ENCODE assay signal across 8 mouse cellular contexts in the genomic region with DNA sequence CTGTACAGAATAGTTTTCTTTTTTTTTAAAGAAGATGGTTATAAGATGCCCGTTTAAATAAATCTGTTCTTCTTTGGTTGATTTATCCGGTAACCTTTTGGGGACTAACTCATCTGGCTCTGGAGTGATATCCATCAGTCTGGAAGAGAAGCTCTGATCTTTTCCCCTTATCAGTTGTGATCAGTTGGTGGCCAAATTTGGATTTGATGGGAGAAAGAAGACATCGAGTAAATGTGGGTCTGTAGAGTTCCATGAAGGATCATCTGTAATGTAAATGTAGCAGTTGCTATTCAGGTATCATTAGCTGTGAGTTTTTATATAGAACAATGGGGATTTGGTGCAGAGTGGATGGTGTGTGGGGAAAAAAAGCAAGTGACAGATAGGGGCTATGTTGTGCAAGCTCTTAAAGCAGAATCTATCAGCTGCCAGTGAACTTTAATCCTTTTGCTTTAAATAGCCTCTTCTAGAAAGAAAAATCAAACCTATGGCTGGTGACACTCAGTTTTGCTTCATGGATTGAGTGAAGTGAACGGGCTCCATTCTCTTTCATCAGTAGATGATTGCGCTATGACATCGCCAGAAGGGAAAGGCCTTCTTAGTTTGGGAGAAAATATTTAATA. TPM values are rescaled to one million over a fixed set of nuclear protein-coding genes. Genes with fewer than 3 reads are reported as not detected.
DNase-seq lines count a peak whose midpoint lies in the region; ATAC-seq and TF ChIP-seq lines count a peak whose summit lies in the region.

No protein-coding gene starts in this region.

- H3K27ac ChIP-seq in heart, embryonic 11.5 days (ENCODE audit: low read depth, low read length), result peak overlapping the region; percentile 97
- H3K27ac ChIP-seq in heart, embryonic 16.5 days (ENCODE audit: low read length), result no peak overlapping the region
- peak overlapping the region; percentile 44 for H3K27ac ChIP-seq in macrophage

- TF ChIP-seq CTCF in E14TG2a.4 (conservative IDR thresholded peaks at IDR 0.05; ENCODE audit: low read length), result no peak

- peak overlapping the region; percentile 84 for H3K4me3 ChIP-seq in heart, embryonic 11.5 days (ENCODE audit: low read depth, low read length)
- H3K4me3 ChIP-seq in E14TG2a.4 (replicated peaks; ENCODE audit: low read length) (peak overlapping the region; percentile 88), macrophage (ENCODE audit: inconsistent target) (peak overlapping the region; percentile 71)
- peak overlapping the region; percentile 89 for H3K4me3 ChIP-seq in heart, embryonic 16.5 days (ENCODE audit: low read length)

- H3K36me3 ChIP-seq in heart, embryonic 11.5 days (ENCODE audit: control insufficient read depth, insufficient read depth, low read length), result no peaks in the 10 kb centered on the region
- H3K36me3 ChIP-seq in E14TG2a.4 (ENCODE audit: insufficient read depth, low read length), result peaks cover 5% of the 10 kb centered on the region; the same call in 1 of the 2 replicates
- H3K36me3 ChIP-seq in heart, embryonic 16.5 days (ENCODE audit: control insufficient read depth, insufficient read depth), result no peaks in the 10 kb centered on the region
- H3K36me3 ChIP-seq in macrophage (ENCODE audit: inconsistent target), result no peaks in the 10 kb centered on the region

- H3K79me2 ChIP-seq in macrophage (ENCODE audit: inconsistent target), result peaks cover 56% of the 10 kb centered on the region

- no peak for DNase-seq in heart, postnatal 4 days
- no peak for DNase-seq in layer of hippocampus, adult 9-11 months
- DNase-seq in cerebellum, postnatal 4 days (ENCODE audit: low spot score in 2 of 2), result no peak
- no peak for DNase-seq in right cerebral cortex, postnatal 36 days (ENCODE audit: low spot score in 2 of 2)

- no peaks in the 10 kb centered on the region for H3K9me3 ChIP-seq in heart, embryonic 11.5 days (replicated peaks; ENCODE audit: control insufficient read depth, low read length)
- H3K9me3 ChIP-seq in E14TG2a.4 (ENCODE audit: low read length), result no peaks in the 10 kb centered on the region
- no peaks in the 10 kb centered on the region for H3K9me3 ChIP-seq in heart, embryonic 16.5 days (replicated peaks; ENCODE audit: control insufficient read depth, low read length)

- H3K27me3 ChIP-seq in heart, embryonic 11.5 days (ENCODE audit: control insufficient read depth, insufficient read depth, low read length), result no peaks in the 10 kb centered on the region
- H3K27me3 ChIP-seq in E14TG2a.4 (ENCODE audit: insufficient read depth, low read length), result peaks cover 3% of the 10 kb centered on the region; the same call in 1 of the 2 replicates
- H3K27me3 ChIP-seq in heart, embryonic 16.5 days (ENCODE audit: control insufficient read depth, insufficient read depth, low read length), result no peaks in the 10 kb centered on the region

- no peak for ATAC-seq in heart, embryonic 11.5 days (replicated peaks; ENCODE audit: insufficient number of reproducible peaks, low FRiP score, low TSS enrichment)
- no peak for ATAC-seq in heart, embryonic 16.5 days (replicated peaks; ENCODE audit: extremely low read depth, insufficient read depth, low FRiP score)

- peaks cover 4% of the 10 kb centered on the region; the same call in 1 of the 2 replicates for H3K4me1 ChIP-seq in heart, embryonic 11.5 days (ENCODE audit: control insufficient read depth, insufficient read depth, low read length)
- peaks cover 32% of the 10 kb centered on the region for H3K4me1 ChIP-seq in E14TG2a.4 (replicated peaks; ENCODE audit: low read depth, low read length)
- peaks cover 13% of the 10 kb centered on the region for H3K4me1 ChIP-seq in heart, embryonic 16.5 days (ENCODE audit: control insufficient read depth, insufficient read depth, low read length)

- 35% methylated on average over 6 of the region's 6 CpGs for WGBS in heart, embryonic 11.5 days (ENCODE audit: insufficient replicate concordance)
- 29% methylated on average over 6 of the region's 6 CpGs for WGBS in heart, embryonic 16.5 days
- 48% methylated on average over 6 of the region's 6 CpGs for WGBS in macrophage (ENCODE audit: missing documents)

- H3K9ac ChIP-seq in heart, embryonic 11.5 days (ENCODE audit: low read depth, low read length), result peak overlapping the region; percentile 90
- H3K9ac ChIP-seq in heart, embryonic 16.5 days (ENCODE audit: low read length), result peak overlapping the region; percentile 91

- peak overlapping the region; percentile 89 for H3K4me2 ChIP-seq in heart, embryonic 11.5 days
- H3K4me2 ChIP-seq in heart, embryonic 16.5 days (ENCODE audit: low read depth, low read length), result peak overlapping the region; percentile 90

RNA-seq across cellular contexts. Expression of gene Cdk8, which starts 1.1 kb away (rescaled TPM):
- 19.9 and 24.0 TPM in 2 replicates for polyA plus RNA-seq in heart, embryonic 11.5 days (2014; fragmentation: Nextera tagmentation; extraction: Ambion mirVana)
- 10 to 100 TPM; 25.5 to 26.5 TPM for total RNA-seq in heart, postnatal 4 days (2021)
- polyA plus RNA-seq in heart, embryonic 16.5 days (2015; fragmentation: Nextera tagmentation; extraction: Ambion mirVana), result 6.9 and 10.4 TPM in 2 replicates
- 100 to 1,000 TPM in 14 of 26 experiments, 10 to 100 TPM in 12; 44.3 to 144 (median 110) TPM for total RNA-seq in macrophage (2018; cell fraction: chromatin; rRNA removed)
- total RNA-seq in macrophage (2018; cell fraction: cytosol; rRNA removed), result 10 to 100 TPM; 11.0 to 25.7 (median 18.9) TPM
- total RNA-seq in macrophage (2018; cell fraction: nucleus; rRNA removed), result 100 to 1,000 TPM in 7 of 26 experiments, 10 to 100 TPM in 19; 31.3 to 127 (median 68.4) TPM
- polyA plus RNA-seq in macrophage (2018), result 17.2 to 24.0 TPM (median 17.3 TPM) in 3 replicates

RNA-seq across cellular contexts. Expression of gene Rnf6, which starts 10.8 kb away (rescaled TPM):
- 29.8 and 40.7 TPM in 2 replicates for polyA plus RNA-seq in heart, embryonic 11.5 days (2014; fragmentation: Nextera tagmentation; extraction: Ambion mirVana)
- total RNA-seq in heart, postnatal 4 days (2021), result 10 to 100 TPM; 44.4 to 48.0 TPM
- polyA plus RNA-seq in heart, embryonic 16.5 days (2015; fragmentation: Nextera tagmentation; extraction: Ambion mirVana), result 53.1 and 57.1 TPM in 2 replicates
- total RNA-seq in macrophage (2018; cell fraction: chromatin; rRNA removed), result 100 to 1,000 TPM in 6 of 26 experiments, 10 to 100 TPM in 20; 51.3 to 115 (median 93.9) TPM
- 10 to 100 TPM; 34.4 to 46.2 (median 38.6) TPM for total RNA-seq in macrophage (2018; cell fraction: cytosol; rRNA removed)
- 10 to 100 TPM; 44.1 to 96.5 (median 70.3) TPM for total RNA-seq in macrophage (2018; cell fraction: nucleus; rRNA removed)
- 26.2 to 32.5 TPM (median 27.2 TPM) in 3 replicates for polyA plus RNA-seq in macrophage (2018)

RNA-seq across cellular contexts. Expression of gene 1700001J03Rik, which starts 47.1 kb away (rescaled TPM):
- not detected in 2 replicates for polyA plus RNA-seq in heart, embryonic 11.5 days (2014; fragmentation: Nextera tagmentation; extraction: Ambion mirVana)
- total RNA-seq in heart, postnatal 4 days (2021), result under 1 TPM; 0.81 to 0.91 TPM
- not detected in 2 replicates for polyA plus RNA-seq in heart, embryonic 16.5 days (2015; fragmentation: Nextera tagmentation; extraction: Ambion mirVana)
- total RNA-seq in macrophage (2018; cell fraction: chromatin; rRNA removed), result 1 to 10 TPM in 22 of 26 experiments, not detected in 4; 1.3 to 7.5 (median 2.5) TPM
- total RNA-seq in macrophage (2018; cell fraction: cytosol; rRNA removed), result not detected
- 1 to 10 TPM in 19 of 26 experiments, under 1 TPM in 1, not detected in 6; 0.89 to 5.5 (median 2.2) TPM for total RNA-seq in macrophage (2018; cell fraction: nucleus; rRNA removed)
- 0.22 TPM in 1 of 3 replicates, not detected in the others for polyA plus RNA-seq in macrophage (2018)
